Mouse (Mus musculus) embryo, embryonic 9.5 days (tissue): Measurements from ENCODE around the gene Gm17455.
A peak's percentile ranks its signal among the peaks of the same experiment; 100 is the strongest.

Source experiments
- DNase-seq: peaks from one replicate; pipeline ENCODE4 v3.0.0-alpha.2; 2017; ENCODE audit errors: extremely low spot score

The Gm17455 gene

GRCm38 (mm10) chr10:60373937-60374578 is 25.5 kb upstream of the Gm17455 start:
- DNase-seq, result peak; percentile 48

- DNase-seq, result no peak
Measured at GRCm38 (mm10) chr10:60376704-60377103, 22.8 kb upstream of the Gm17455 start.

- no peak for DNase-seq
Measured at GRCm38 (mm10) chr10:60379419-60379957, 20.0 kb upstream of the Gm17455 start.

- no peak for DNase-seq
Measured at GRCm38 (mm10) chr10:60380229-60380628, 19.3 kb upstream of the Gm17455 start.

GRCm38 (mm10) chr10:60381142-60381925 is 18.2 kb upstream of the Gm17455 start:
- no peak for DNase-seq

GRCm38 (mm10) chr10:60388332-60388731 is 11.2 kb upstream of the Gm17455 start:
- DNase-seq, result no peak

GRCm38 (mm10) chr10:60389447-60389865 is 10.1 kb upstream of the Gm17455 start:
- no peak for DNase-seq

- no peak for DNase-seq
Measured at GRCm38 (mm10) chr10:60390177-60390903, 9.2 kb upstream of the Gm17455 start.

- no peak for DNase-seq
Measured at GRCm38 (mm10) chr10:60390904-60391420, 8.6 kb upstream of the Gm17455 start.

GRCm38 (mm10) chr10:60391661-60392060 is 7.9 kb upstream of the Gm17455 start:
- DNase-seq, result no peak

- DNase-seq, result no peak
Measured at GRCm38 (mm10) chr10:60394936-60395335, 4.6 kb upstream of the Gm17455 start.

GRCm38 (mm10) chr10:60395605-60396004 is 3.9 kb upstream of the Gm17455 start:
- no peak for DNase-seq

GRCm38 (mm10) chr10:60398051-60398814 is 1.3 kb upstream of the Gm17455 start:
- no peak for DNase-seq

- DNase-seq, result no peak
Measured at GRCm38 (mm10) chr10:60400507-60401295, 1.2 kb downstream of the Gm17455 start.

- no peak for DNase-seq
Measured at GRCm38 (mm10) chr10:60405460-60406177, 6.1 kb downstream of the Gm17455 start.

GRCm38 (mm10) chr10:60407831-60408230 is 8.3 kb downstream of the Gm17455 start:
- peak; percentile 73 for DNase-seq

GRCm38 (mm10) chr10:60411794-60412193 is 12.3 kb downstream of the Gm17455 start:
- DNase-seq, result peak; percentile 31

GRCm38 (mm10) chr10:60413756-60414155 is 14.2 kb downstream of the Gm17455 start:
- DNase-seq, result no peak

- DNase-seq, result no peak
Measured at GRCm38 (mm10) chr10:60417041-60417440, 17.5 kb downstream of the Gm17455 start.

GRCm38 (mm10) chr10:60418137-60418536 is 18.6 kb downstream of the Gm17455 start:
- peak; percentile 68 for DNase-seq
